Mouse (Mus musculus) ES-Bruce4 (cell line): ENCODE measurements around the gene Eya2. TPM values are rescaled to one million over a fixed set of nuclear protein-coding genes. Genes with fewer than 3 reads are reported as not detected.

Source experiments
- H3K27ac ChIP-seq: 2 replicates; pipeline ENCODE4 v1.5.1; 2012; ENCODE audit warnings: low read length, inconsistent platforms; ENCODE audit not compliant: insufficient read depth
- H3K27me3 ChIP-seq: 2 replicates; pipeline ENCODE4 v1.6.1; 2012; ENCODE audit warnings: mild to moderate bottlenecking, low read length, inconsistent platforms; ENCODE audit not compliant: control insufficient read depth, poor library complexity, insufficient read depth, severe bottlenecking
- H3K36me3 ChIP-seq: 2 replicates; pipeline ENCODE4 v1.6.1; 2012; ENCODE audit warnings: inconsistent platforms, mild to moderate bottlenecking, low read length, moderate library complexity; ENCODE audit not compliant: control insufficient read depth, poor library complexity, insufficient read depth, severe bottlenecking
- H3K4me1 ChIP-seq: one replicate; pipeline ENCODE4 v1.8.1; 2011; ENCODE audit warnings: low read length; ENCODE audit not compliant: control insufficient read depth, insufficient read depth
- H3K4me3 ChIP-seq: 2 replicates; pipeline ENCODE4 v1.5.1; 2011; ENCODE audit warnings: low read depth, mild to moderate bottlenecking, low read length
- H3K9ac ChIP-seq: 2 replicates; pipeline ENCODE4 v1.6.1; 2012; ENCODE audit warnings: low read depth, mild to moderate bottlenecking, inconsistent platforms; ENCODE audit not compliant: poor library complexity, severe bottlenecking
- H3K9me3 ChIP-seq: replicated peaks from 2 replicates; pipeline ENCODE4 v1.6.1; 2012; ENCODE audit warnings: mild to moderate bottlenecking, low read length, inconsistent platforms; ENCODE audit not compliant: control insufficient read depth, poor library complexity, insufficient read depth, severe bottlenecking
- CTCF ChIP-seq: IDR thresholded peaks from one replicate; pipeline ENCODE4 v1.8.1; 2011; ENCODE audit warnings: low read depth, low read length
- EP300 ChIP-seq: IDR thresholded peaks from 2 replicates; pipeline ENCODE4 v1.6.1; 2011; ENCODE audit warnings: low read depth, low read length; ENCODE audit not compliant: insufficient read depth
- POLR2A ChIP-seq: IDR thresholded peaks from one replicate; pipeline ENCODE4 v1.8.1; 2011; ENCODE audit warnings: low read length; ENCODE audit not compliant: insufficient read depth
- polyA plus RNA-seq: library from polyadenylated mRNA; stranded (reverse); fragments of >200 nt; gene quantifications from 2 replicates; pipeline ENCODE4 v1.2.4, GENCODE M21; 2011; ENCODE audit warnings: low read depth; ENCODE audit not compliant: missing spikeins, insufficient read depth, insufficient read length

Gene Eya2
- polyA plus RNA-seq, 1 experiment, result 3.2 TPM

- Histone ChIP-seq H3K9ac (no peak overlapping the region), H3K4me1 (no peaks in the 10 kb centered on the region), H3K27me3 (no peaks in the 10 kb centered on the region), H3K36me3 (no peaks in the 10 kb centered on the region), H3K4me3 (no peak overlapping the region), H3K27ac (no peak overlapping the region), H3K9me3 (no peaks in the 10 kb centered on the region)
- no peak for TF ChIP-seq EP300
- TF ChIP-seq POLR2A, result no peak
These were observed 60.1 kb downstream of the Eya2 start for GRCm38 (mm10) chr2:165654696-165655491.

DNA sequence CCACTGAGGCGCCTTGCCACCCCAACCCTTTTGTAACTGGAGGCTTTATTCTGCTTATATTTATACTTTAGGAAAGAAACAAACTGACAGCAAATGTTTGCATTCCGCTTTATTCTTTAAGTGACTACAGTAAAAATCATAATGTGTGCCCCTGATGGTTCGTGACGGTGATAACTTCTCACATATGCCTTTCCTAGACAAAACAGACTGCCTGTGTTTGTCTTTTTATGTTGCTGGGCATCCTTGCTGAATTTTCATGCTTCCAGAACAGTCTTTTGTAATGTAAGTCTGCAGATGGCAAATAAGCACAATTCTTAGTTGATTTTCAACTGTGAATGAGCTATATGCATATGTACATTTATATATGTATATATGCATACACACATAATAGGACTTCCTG, 61.7 kb downstream of the Eya2 start:
- Histone ChIP-seq H3K9me3 (no peaks in the 10 kb centered on the region), H3K36me3 (no peaks in the 10 kb centered on the region), H3K4me3 (no peak overlapping the region), H3K27ac (no peak overlapping the region), H3K9ac (no peak overlapping the region), H3K4me1 (no peaks in the 10 kb centered on the region), H3K27me3 (no peaks in the 10 kb centered on the region)
- TF ChIP-seq EP300 (no peak), POLR2A (no peak)

DNA sequence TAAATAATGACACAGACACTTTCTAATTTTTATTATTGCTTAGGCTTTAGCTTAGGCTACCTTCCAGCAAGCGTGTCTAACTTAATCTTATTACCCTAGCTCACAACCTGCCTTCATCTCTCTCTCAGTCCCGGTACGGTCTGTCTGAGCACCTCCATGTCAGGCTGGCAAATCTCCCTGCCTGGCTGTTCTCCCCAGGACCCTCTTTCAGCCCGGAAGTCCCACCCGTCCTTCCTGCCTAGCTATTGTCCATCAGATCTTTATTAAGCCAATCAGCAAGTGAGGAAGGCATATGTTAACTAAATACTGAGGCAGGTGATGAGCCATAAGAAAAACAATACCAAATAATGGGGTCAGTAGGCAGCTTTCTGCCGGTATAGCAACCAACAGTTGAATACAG, 62.1 kb downstream of the Eya2 start:
- Histone ChIP-seq H3K27ac (no peak overlapping the region), H3K4me1 (no peaks in the 10 kb centered on the region), H3K4me3 (no peak overlapping the region), H3K9me3 (no peaks in the 10 kb centered on the region), H3K36me3 (no peaks in the 10 kb centered on the region), H3K9ac (no peak overlapping the region), H3K27me3 (no peaks in the 10 kb centered on the region)
- TF ChIP-seq CTCF (no peak), POLR2A (no peak), EP300 (no peak)

DNA sequence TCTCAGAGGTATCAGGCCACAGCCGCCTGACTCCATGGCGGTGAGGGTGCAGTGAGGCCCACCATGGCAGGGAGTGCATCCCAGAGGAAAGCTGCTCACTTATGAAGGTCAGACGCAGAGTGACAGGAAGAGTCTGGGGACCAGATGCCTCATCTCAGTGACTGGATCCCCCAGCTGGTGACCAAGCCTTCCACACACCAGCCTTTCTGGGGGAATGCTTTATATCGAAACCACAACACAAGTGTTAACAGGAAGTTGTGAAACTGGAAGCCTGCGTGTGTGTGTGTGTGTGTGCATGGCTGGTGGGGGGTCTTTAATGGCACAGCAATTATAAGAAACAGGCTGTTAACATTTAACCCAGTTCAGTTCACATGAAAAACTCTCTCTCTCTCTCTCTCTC, 64.7 kb downstream of the Eya2 start:
- Histone ChIP-seq H3K9me3 (no peaks in the 10 kb centered on the region), H3K4me3 (no peak overlapping the region), H3K36me3 (no peaks in the 10 kb centered on the region), H3K4me1 (no peaks in the 10 kb centered on the region), H3K27ac (no peak overlapping the region), H3K27me3 (no peaks in the 10 kb centered on the region), H3K9ac (no peak overlapping the region)
- TF ChIP-seq CTCF (no peak), EP300 (no peak), POLR2A (no peak)

DNA sequence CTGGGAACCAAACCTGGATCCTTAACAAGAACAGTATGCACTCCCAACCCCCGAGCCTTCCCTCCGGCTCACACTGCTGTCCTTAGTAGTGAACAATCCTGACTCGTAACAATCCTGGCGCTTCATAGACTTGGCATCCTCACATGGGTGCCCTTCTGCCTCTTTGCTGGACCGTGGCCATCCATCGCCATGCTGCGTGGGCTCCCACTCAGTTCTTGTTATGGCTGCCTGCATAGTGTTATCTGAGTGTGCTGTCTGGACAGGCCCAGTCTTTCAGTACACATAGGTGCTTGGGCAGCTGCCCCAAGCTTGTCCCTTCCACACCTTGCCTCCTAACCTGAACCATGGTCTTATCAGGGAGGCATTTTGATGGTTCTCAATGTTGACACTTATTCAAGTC, 68.4 kb downstream of the Eya2 start:
- TF ChIP-seq EP300, result no peak
- no peak for TF ChIP-seq CTCF
- no peak for TF ChIP-seq POLR2A
- H3K9ac ChIP-seq, result no peak overlapping the region
- H3K4me1 ChIP-seq, result no peaks in the 10 kb centered on the region
- H3K27ac ChIP-seq, result no peak overlapping the region
- no peaks in the 10 kb centered on the region for H3K9me3 ChIP-seq
- no peaks in the 10 kb centered on the region for H3K36me3 ChIP-seq
- H3K27me3 ChIP-seq, result no peaks in the 10 kb centered on the region
- no peak overlapping the region for H3K4me3 ChIP-seq

GRCm38 (mm10) chr2:165664648-165665047, 69.8 kb downstream of the Eya2 start:
- no peaks in the 10 kb centered on the region for H3K4me1 ChIP-seq
- no peak overlapping the region for H3K4me3 ChIP-seq
- TF ChIP-seq EP300 (no peak), CTCF (no peak)
- H3K9ac ChIP-seq, result no peak overlapping the region
- no peak overlapping the region for H3K27ac ChIP-seq
- H3K27me3 ChIP-seq, result no peaks in the 10 kb centered on the region
- no peaks in the 10 kb centered on the region for H3K9me3 ChIP-seq
- H3K36me3 ChIP-seq, result no peaks in the 10 kb centered on the region
